Mouse (Mus musculus) C2C12 (cell line): ENCODE measurements around the gene Hibadh.

Source experiments
- CTCF ChIP-seq: IDR thresholded peaks from one replicate; pipeline ENCODE4 v1.5.1; 2011; ENCODE audit not compliant: control insufficient read depth, insufficient read depth, insufficient read length
- MAX ChIP-seq: IDR thresholded peaks from one replicate; pipeline ENCODE4 v1.6.1; 2011; ENCODE audit warnings: mild to moderate bottlenecking, control low read depth
- MYOD1 ChIP-seq: IDR thresholded peaks from one replicate; pipeline ENCODE4 v1.6.1; 2011; ENCODE audit warnings: low read depth; ENCODE audit not compliant: control insufficient read depth, insufficient read length
- MYOG ChIP-seq: IDR thresholded peaks from one replicate; pipeline ENCODE4 v1.6.1; 2011; ENCODE audit not compliant: control insufficient read depth, insufficient read length; ENCODE audit errors: extremely low read depth
- USF1 ChIP-seq: IDR thresholded peaks from one replicate; pipeline ENCODE4 v1.6.1; 2011; ENCODE audit warnings: low read depth, mild to moderate bottlenecking, control low read depth, moderate library complexity

DNA sequence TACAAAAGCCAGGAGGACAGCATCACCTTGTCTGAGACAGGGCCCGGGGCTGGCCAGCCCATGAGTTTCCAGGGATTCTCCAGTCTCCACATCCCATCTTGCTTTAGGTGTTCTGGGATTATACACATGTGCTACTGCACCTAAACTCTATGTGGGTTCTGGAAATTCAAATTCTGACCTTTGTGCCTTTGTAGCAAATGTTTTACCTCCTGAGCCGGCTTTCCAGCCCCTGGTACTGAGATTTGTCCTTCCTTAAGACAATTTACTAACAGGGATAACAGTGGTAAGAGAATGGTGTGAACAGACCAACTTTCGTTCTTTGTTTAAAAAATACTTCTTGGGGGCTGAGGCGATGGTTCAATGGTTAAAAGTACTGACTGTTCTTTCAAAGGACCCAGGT is 32.1 kb downstream of the Hibadh start:
- no peak for TF ChIP-seq MYOD1
- TF ChIP-seq CTCF = no peak
- TF ChIP-seq USF1 = no peak
- TF ChIP-seq MAX = no peak
- no peak for TF ChIP-seq MYOG
